Mouse (Mus musculus): Measurements from ENCODE around the gene Ubiad1.

Ubiad1 gene

GRCm38 (mm10) chr4:148444250-148444967 lies at the start of gene Ubiad1:
Ubiad1 (minus strand) TSS chr4:148444771.
- DNase-seq (ENCODE audit: low spot score) = peak; percentile 74

GRCm38 (mm10) chr4:148491448-148491847 lies 46.9 kb upstream of the Ubiad1 start:
- no peak for DNase-seq (ENCODE audit: low spot score)

- DNase-seq (ENCODE audit: low spot score) = no peak
These were observed 45.9 kb upstream of the Ubiad1 start for GRCm38 (mm10) chr4:148490502-148490901.

GRCm38 (mm10) chr4:148487841-148488240 lies 43.3 kb upstream of the Ubiad1 start:
- DNase-seq (ENCODE audit: low spot score) = peak; percentile 25

- DNase-seq (ENCODE audit: low spot score) = no peak
These were observed 39.9 kb upstream of the Ubiad1 start for GRCm38 (mm10) chr4:148484511-148484910.

- no peak for DNase-seq (ENCODE audit: low spot score)
These were observed 37.1 kb upstream of the Ubiad1 start for GRCm38 (mm10) chr4:148481557-148482168.

- DNase-seq (ENCODE audit: low spot score) = no peak
These were observed 35.7 kb upstream of the Ubiad1 start for GRCm38 (mm10) chr4:148480245-148480644.

GRCm38 (mm10) chr4:148473496-148473895 lies 28.9 kb upstream of the Ubiad1 start:
- DNase-seq (ENCODE audit: low spot score) = no peak

- DNase-seq (ENCODE audit: low spot score) = peak; percentile 28
These were observed 28.0 kb upstream of the Ubiad1 start for GRCm38 (mm10) chr4:148472436-148473174.

- DNase-seq (ENCODE audit: low spot score) = no peak
These were observed 26.8 kb upstream of the Ubiad1 start for GRCm38 (mm10) chr4:148471363-148471806.

GRCm38 (mm10) chr4:148469487-148470252 lies 25.1 kb upstream of the Ubiad1 start:
- no peak for DNase-seq (ENCODE audit: low spot score)

GRCm38 (mm10) chr4:148468396-148468795 lies 23.8 kb upstream of the Ubiad1 start:
- no peak for DNase-seq (ENCODE audit: low spot score)

GRCm38 (mm10) chr4:148466511-148467079 lies 22.0 kb upstream of the Ubiad1 start:
- DNase-seq (ENCODE audit: low spot score) = peak; percentile 40

GRCm38 (mm10) chr4:148464869-148465268 lies 20.3 kb upstream of the Ubiad1 start:
- no peak for DNase-seq (ENCODE audit: low spot score)

GRCm38 (mm10) chr4:148464301-148464700 lies 19.7 kb upstream of the Ubiad1 start:
- DNase-seq (ENCODE audit: low spot score) = no peak

- peak; percentile 42 for DNase-seq (ENCODE audit: low spot score)
These were observed 18.8 kb upstream of the Ubiad1 start for GRCm38 (mm10) chr4:148463208-148463960.

- no peak for DNase-seq (ENCODE audit: low spot score)
These were observed 18.1 kb upstream of the Ubiad1 start for GRCm38 (mm10) chr4:148462717-148463116.

GRCm38 (mm10) chr4:148461772-148462171 lies 17.2 kb upstream of the Ubiad1 start:
- no peak for DNase-seq (ENCODE audit: low spot score)

- no peak for DNase-seq (ENCODE audit: low spot score)
These were observed 16.2 kb upstream of the Ubiad1 start for GRCm38 (mm10) chr4:148460656-148461284.

GRCm38 (mm10) chr4:148455477-148456025 lies 11.0 kb upstream of the Ubiad1 start:
- peak; percentile 54 for DNase-seq (ENCODE audit: low spot score)
